Mouse (Mus musculus) forebrain, embryonic 13.5 days (tissue): Measurements from ENCODE around the gene Grid2. TPM values are rescaled to one million over a fixed set of nuclear protein-coding genes. Genes with fewer than 3 reads are reported as not detected.

Experiments
- ATAC-seq: fragments of 200-750 bp; cut with Nextera tagmentation; 2 replicates; pipeline ENCODE4 v1.8.0; 2017
- H3K27ac ChIP-seq: fragments of 300-500 bp; sonication (generic); 2 replicates; pipeline ENCODE4 v1.5.1; 2015; ENCODE audit warnings: inconsistent platforms, mild to moderate bottlenecking, moderate library complexity
- H3K27me3 ChIP-seq: fragments of 300-500 bp; sonication (generic); 2 replicates; pipeline ENCODE4 v1.6.1; 2015; ENCODE audit warnings: mild to moderate bottlenecking, inconsistent platforms
- H3K36me3 ChIP-seq: fragments of 300-500 bp; sonication (generic); 2 replicates; pipeline ENCODE4 v1.6.1; 2015; ENCODE audit warnings: mild to moderate bottlenecking, inconsistent platforms; ENCODE audit not compliant: poor library complexity, severe bottlenecking
- H3K4me1 ChIP-seq: fragments of 300-500 bp; sonication (generic); 2 replicates; pipeline ENCODE4 v1.6.1; 2015; ENCODE audit warnings: inconsistent platforms
- H3K4me2 ChIP-seq: fragments of 300-500 bp; sonication (generic); 2 replicates; pipeline ENCODE4 v1.6.1; 2015; ENCODE audit warnings: inconsistent platforms, mild to moderate bottlenecking, moderate library complexity
- H3K4me3 ChIP-seq: fragments of 300-500 bp; sonication (generic); 2 replicates; pipeline ENCODE4 v1.5.1; 2015; ENCODE audit warnings: mild to moderate bottlenecking, inconsistent platforms
- H3K9ac ChIP-seq: fragments of 300-500 bp; sonication (generic); 2 replicates; pipeline ENCODE4 v1.6.1; 2015; ENCODE audit warnings: mild to moderate bottlenecking, inconsistent platforms
- H3K9me3 ChIP-seq: fragments of 300-500 bp; sonication (generic); replicated peaks from 2 replicates; pipeline ENCODE4 v1.6.1; 2016; ENCODE audit warnings: inconsistent platforms
- WGBS: fragments of 180-500 bp; shearing (Covaris S2); methylation state at CpG from one replicate; pipeline ENCODE4 v1.1.7; 2015; 5-methylcytosine and 5-hydroxymethylcytosine counted together
- polyA plus RNA-seq: library from polyadenylated mRNA; unstranded; fragments of >200 nt; fragmentation: Nextera tagmentation; extraction: Ambion mirVana; gene quantifications from 2 replicates; pipeline ENCODE4 v1.2.1, GENCODE M21; 2015

Gene Grid2
- polyA plus RNA-seq, 1 experiment from 2014 or later, result 1.7 TPM

DNA sequence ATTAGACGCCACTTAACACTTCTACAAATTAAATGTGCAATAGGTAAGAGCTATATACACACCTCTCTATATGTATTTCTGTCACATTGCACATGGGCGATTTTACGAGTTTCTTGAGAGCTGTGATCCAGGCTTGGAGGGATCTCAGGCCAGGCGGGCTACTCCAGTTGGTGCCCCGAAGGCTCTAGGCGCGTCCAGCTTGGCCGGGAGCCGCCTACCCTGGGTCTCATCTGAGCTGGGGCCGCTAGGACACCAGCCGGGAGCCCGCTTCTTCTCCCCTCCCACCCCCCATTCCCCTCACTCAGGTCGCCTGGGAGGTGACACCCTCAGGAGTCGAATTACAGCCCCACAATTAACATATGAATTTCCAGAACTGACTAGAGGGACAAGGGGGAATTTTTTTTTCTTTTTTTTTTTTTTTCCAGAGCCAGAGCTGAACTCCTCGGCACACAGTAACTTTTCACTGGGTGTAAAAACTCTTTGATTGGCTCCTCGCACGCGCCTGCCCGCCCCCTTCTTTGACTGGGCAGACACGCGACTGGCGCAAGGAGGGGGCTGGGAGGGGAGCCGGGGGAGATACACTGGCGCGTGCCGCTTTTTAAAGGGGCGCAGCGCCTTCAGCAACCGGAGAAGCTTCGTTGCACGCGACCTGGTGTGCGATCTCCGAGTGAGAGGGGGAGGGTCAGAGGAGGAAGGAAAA is 1473.0 kb downstream of the Grid2 start, which contains the start of gene Atoh1:
Gene Atoh1 (plus strand): TSS at position 627 of the 700 bp plus-strand sequence.
- Histone ChIP-seq H3K27me3 (peaks cover 69% of the 10 kb centered on the region), H3K27ac (no peak within 1 kb of the TSS), H3K4me1 (peaks cover 30% of the 10 kb centered on the region), H3K4me3 (peak within 1 kb of the TSS; percentile 46), H3K4me2 (peak within 1 kb of the TSS; percentile 82), H3K9me3 (no peaks in the 10 kb centered on the region), H3K9ac (peak within 1 kb of the TSS; percentile 22), H3K36me3 (no peaks in the 10 kb centered on the region)
- WGBS, result under 1% methylated on average over 34 of the region's 34 CpGs
- ATAC-seq, result peak; percentile 83

DNA sequence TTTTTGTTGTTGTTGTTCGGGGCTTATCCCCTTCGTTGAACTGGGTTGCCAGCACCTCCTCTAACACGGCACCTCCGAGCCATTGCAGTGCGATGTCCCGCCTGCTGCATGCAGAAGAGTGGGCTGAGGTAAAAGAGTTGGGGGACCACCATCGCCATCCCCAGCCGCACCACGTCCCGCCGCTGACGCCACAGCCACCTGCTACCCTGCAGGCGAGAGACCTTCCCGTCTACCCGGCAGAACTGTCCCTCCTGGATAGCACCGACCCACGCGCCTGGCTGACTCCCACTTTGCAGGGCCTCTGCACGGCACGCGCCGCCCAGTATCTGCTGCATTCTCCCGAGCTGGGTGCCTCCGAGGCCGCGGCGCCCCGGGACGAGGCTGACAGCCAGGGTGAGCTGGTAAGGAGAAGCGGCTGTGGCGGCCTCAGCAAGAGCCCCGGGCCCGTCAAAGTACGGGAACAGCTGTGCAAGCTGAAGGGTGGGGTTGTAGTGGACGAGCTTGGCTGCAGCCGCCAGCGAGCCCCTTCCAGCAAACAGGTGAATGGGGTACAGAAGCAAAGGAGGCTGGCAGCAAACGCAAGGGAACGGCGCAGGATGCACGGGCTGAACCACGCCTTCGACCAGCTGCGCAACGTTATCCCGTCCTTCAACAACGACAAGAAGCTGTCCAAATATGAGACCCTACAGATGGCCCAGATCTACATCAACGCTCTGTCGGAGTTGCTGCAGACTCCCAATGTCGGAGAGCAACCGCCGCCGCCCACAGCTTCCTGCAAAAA is 1473.7 kb downstream of the Grid2 start:
- no peaks in the 10 kb centered on the region for H3K36me3 ChIP-seq
- peak overlapping the region; percentile 82 for H3K4me2 ChIP-seq
- peaks cover 77% of the 10 kb centered on the region for H3K27me3 ChIP-seq
- no peaks in the 10 kb centered on the region for H3K9me3 ChIP-seq
- under 1% methylated on average over 53 of the region's 53 CpGs for WGBS
- peaks cover 38% of the 10 kb centered on the region for H3K4me1 ChIP-seq
- no peak overlapping the region for H3K27ac ChIP-seq
- ATAC-seq, result peak; percentile 59
- H3K9ac ChIP-seq, result peak overlapping the region; percentile 22
- H3K4me3 ChIP-seq, result peak overlapping the region; percentile 46

DNA sequence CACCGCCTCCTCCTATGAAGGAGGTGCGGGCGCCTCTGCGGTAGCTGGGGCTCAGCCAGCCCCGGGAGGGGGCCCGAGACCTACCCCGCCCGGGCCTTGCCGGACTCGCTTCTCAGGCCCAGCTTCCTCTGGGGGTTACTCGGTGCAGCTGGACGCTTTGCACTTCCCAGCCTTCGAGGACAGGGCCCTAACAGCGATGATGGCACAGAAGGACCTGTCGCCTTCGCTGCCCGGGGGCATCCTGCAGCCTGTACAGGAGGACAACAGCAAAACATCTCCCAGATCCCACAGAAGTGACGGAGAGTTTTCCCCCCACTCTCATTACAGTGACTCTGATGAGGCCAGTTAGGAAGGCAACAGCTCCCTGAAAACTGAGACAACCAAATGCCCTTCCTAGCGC is 1474.4 kb downstream of the Grid2 start:
- Histone ChIP-seq H3K27ac (no peak overlapping the region), H3K4me2 (peak overlapping the region; percentile 82), H3K4me1 (peaks cover 43% of the 10 kb centered on the region), H3K9ac (no peak overlapping the region), H3K4me3 (peak overlapping the region; percentile 46), H3K36me3 (no peaks in the 10 kb centered on the region), H3K9me3 (no peaks in the 10 kb centered on the region), H3K27me3 (peaks cover 83% of the 10 kb centered on the region)
- no peak for ATAC-seq
- under 1% methylated on average over 19 of the region's 19 CpGs for WGBS

DNA sequence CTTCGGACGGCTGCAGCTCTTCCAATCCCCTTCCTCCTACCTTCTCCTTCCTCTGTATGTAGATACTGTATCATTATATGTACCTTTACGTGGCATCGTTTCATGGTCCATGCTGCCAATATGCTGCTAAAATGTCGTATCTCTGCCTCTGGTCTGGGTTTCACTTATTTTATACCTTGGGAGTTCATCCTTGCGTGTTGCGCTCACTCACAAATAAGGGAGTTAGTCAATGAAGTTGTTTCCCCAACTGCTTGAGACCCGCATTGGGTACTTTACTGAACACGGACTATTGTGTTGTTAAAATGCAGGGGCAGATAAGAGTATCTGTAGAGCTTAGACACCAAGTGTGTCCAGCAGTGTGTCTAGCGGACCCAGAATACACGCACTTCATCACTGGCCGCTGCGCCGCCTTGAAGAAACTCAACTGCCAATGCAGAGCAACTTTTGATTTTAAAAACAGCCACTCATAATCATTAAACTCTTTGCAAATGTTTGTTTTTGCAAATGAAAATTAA is 1474.9 kb downstream of the Grid2 start:
- H3K9me3 ChIP-seq, result no peaks in the 10 kb centered on the region
- H3K9ac ChIP-seq, result no peak overlapping the region
- H3K27ac ChIP-seq, result no peak overlapping the region
- H3K4me3 ChIP-seq, result peak overlapping the region; percentile 46; the same call in 1 of the 2 replicates
- no peak for ATAC-seq
- peaks cover 88% of the 10 kb centered on the region for H3K27me3 ChIP-seq
- H3K36me3 ChIP-seq, result no peaks in the 10 kb centered on the region
- H3K4me1 ChIP-seq, result peaks cover 43% of the 10 kb centered on the region
- 2% methylated on average over 14 of the region's 14 CpGs for WGBS
- no peak overlapping the region for H3K4me2 ChIP-seq

DNA sequence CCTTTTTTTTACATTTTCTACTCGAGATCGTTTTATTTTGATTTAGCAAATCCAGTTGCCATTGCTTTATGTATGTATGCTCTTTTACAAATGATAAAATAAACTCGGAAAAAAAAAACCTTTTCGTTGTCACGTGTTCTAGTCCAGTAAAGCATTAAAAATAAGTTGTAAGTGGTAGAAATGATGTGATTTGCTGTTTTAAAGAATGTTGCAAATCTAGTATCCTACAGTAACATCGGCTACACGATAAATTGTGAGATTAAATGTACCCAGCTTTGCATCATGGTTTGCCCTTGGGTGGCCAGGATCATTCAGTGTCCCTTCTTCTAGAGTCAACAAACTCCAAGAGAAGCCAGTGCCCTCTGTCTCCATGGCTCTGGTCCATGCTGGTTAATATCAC is 1475.5 kb downstream of the Grid2 start:
- H3K36me3 ChIP-seq, result no peaks in the 10 kb centered on the region
- H3K4me1 ChIP-seq, result peaks cover 43% of the 10 kb centered on the region
- H3K4me2 ChIP-seq, result no peak overlapping the region
- WGBS, result 5% methylated on average over 7 of the region's 7 CpGs
- H3K27me3 ChIP-seq, result peaks cover 93% of the 10 kb centered on the region
- no peak overlapping the region for H3K4me3 ChIP-seq
- no peaks in the 10 kb centered on the region for H3K9me3 ChIP-seq
- no peak overlapping the region for H3K27ac ChIP-seq
- H3K9ac ChIP-seq, result no peak overlapping the region
- ATAC-seq, result no peak

DNA sequence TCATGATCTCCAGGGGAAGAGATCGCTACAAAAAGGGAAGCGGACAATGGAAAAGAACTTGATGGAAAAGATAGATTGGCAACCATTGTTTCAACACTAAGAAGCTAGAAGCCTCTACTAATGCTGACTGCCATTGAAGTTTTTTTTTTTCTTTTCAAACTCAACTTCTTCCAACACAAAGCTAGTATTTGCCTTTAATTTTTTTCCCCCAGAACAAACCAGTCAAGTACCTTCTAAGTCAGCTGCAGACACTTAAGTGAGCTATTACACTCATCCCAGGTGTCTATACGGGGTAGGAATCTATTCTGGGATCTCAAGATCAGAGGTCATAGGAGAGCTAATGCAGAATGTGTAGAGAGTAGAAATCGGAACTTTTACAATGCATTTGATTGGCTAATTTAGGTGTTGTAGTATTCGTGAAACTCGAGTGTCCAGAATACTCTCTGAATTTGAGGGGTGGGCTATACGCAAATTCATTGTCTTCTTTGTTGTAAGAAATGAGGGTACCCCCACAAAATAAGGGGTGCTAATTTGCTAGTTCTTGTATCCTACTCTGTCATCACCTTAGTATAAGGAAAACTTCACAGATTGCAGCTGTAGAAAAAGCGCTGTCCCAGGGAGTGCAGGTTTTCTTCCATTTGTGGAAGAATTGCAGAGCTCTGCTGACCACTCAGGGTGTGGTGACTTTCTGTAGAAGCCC is 1476.1 kb downstream of the Grid2 start:
- no peak for ATAC-seq
- no peak overlapping the region for H3K9ac ChIP-seq
- no peaks in the 10 kb centered on the region for H3K36me3 ChIP-seq
- no peak overlapping the region for H3K4me3 ChIP-seq
- peaks cover 96% of the 10 kb centered on the region for H3K27me3 ChIP-seq
- H3K9me3 ChIP-seq, result no peaks in the 10 kb centered on the region
- WGBS, result 4% methylated on average over 8 of the region's 8 CpGs
- no peak overlapping the region for H3K4me2 ChIP-seq
- H3K4me1 ChIP-seq, result peaks cover 43% of the 10 kb centered on the region
- H3K27ac ChIP-seq, result no peak overlapping the region

DNA sequence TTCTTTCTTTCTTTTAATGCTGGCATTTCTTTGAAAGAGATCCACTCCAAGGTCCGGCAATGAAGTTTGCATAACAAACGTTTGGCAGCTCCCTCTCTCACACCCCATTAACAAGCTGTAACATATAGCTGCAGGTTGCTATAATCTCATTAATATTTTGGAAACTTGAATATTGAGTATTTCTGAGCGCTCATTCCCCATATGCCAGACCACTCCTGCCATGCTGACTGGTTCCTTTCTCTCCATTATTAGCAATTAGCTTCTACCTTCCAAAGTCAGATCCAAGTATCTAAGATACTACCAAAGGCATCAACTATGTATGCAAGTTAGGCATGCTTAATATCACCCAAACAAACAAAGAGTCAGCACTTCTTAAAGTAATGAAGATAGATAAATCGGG is 1477.6 kb downstream of the Grid2 start:
- H3K4me3 ChIP-seq, result no peak overlapping the region
- no peak overlapping the region for H3K9ac ChIP-seq
- peaks cover 82% of the 10 kb centered on the region for H3K27me3 ChIP-seq
- no peaks in the 10 kb centered on the region for H3K9me3 ChIP-seq
- H3K36me3 ChIP-seq, result no peaks in the 10 kb centered on the region
- peaks cover 33% of the 10 kb centered on the region for H3K4me1 ChIP-seq
- no peak overlapping the region for H3K4me2 ChIP-seq
- no peak overlapping the region for H3K27ac ChIP-seq
- WGBS, result 0% methylated on average over 4 of the region's 4 CpGs
- no peak for ATAC-seq

DNA sequence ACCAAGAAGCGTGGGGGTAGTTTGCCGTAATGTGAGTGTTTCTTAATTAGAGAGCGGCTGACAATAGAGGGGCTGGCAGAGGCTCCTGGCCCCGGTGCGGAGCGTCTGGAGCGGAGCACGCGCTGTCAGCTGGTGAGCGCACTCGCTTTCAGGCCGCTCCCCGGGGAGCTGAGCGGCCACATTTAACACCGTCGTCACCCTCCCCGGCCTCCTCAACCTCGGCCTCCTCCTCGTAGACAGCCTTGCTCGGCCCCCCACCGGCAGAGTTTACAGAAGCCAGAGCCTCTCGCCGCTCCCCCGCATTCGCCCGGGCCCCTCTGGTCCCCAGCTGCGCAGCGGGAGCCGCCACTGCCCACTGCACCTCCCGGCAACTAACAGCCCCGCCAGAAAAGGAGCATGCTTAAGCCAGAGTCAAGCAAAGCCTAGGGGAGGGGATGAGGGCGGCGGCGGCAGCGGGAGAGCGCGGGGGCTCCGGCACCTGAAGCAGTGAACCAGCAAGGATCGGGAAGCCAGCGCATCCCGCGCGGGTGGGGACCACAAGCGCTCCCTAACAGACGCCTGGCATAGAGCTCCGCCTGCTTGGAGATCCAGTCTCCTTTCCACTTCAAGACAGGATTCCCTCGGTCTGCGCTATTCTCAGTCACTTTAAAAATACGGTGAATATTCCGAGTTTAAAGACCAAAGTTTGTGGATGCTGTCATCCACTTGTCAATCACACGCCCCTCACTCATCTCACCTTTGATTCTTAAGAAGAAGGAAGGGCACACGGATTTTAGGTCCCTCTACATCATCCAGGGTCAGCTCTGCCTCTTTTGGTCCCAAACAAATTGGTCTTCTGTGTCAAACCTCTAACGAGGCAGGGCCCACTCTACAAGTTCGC is 1479.0 kb downstream of the Grid2 start:
- peaks cover 20% of the 10 kb centered on the region for H3K4me1 ChIP-seq
- H3K9ac ChIP-seq, result peak overlapping the region; percentile 58
- no peaks in the 10 kb centered on the region for H3K9me3 ChIP-seq
- H3K27me3 ChIP-seq, result peaks cover 72% of the 10 kb centered on the region
- peak; percentile 81 for ATAC-seq
- WGBS, result 1% methylated on average over 48 of the region's 54 CpGs
- H3K4me3 ChIP-seq, result peak overlapping the region; percentile 53
- H3K4me2 ChIP-seq, result peak overlapping the region; percentile 95
- no peak overlapping the region for H3K27ac ChIP-seq
- no peaks in the 10 kb centered on the region for H3K36me3 ChIP-seq

DNA sequence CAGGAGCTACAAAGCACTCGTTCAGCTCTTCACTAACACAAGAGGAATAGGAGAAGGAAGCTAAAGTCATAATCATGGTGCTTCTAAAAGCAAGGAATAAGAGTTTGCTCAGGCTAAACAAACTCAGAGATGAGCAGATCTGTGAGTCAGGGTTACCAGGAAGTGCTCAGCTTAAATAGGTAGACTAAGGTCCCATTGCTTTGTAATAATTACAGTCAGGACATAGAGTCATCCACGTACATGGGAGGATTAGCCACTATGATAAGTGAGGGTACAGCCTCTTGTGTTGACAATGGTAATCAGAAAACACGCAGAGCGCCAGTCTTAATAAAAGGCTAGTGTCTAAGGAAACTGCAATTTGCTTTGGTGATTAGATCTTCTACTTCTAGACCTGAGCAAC is 1480.6 kb downstream of the Grid2 start:
- Histone ChIP-seq H3K9ac (no peak overlapping the region), H3K9me3 (no peaks in the 10 kb centered on the region), H3K4me1 (peaks cover 13% of the 10 kb centered on the region), H3K27me3 (peaks cover 59% of the 10 kb centered on the region), H3K4me2 (no peak overlapping the region), H3K36me3 (no peaks in the 10 kb centered on the region), H3K4me3 (no peak overlapping the region), H3K27ac (no peak overlapping the region)
- ATAC-seq, result no peak
- 76% methylated on average over 4 of the region's 4 CpGs for WGBS

DNA sequence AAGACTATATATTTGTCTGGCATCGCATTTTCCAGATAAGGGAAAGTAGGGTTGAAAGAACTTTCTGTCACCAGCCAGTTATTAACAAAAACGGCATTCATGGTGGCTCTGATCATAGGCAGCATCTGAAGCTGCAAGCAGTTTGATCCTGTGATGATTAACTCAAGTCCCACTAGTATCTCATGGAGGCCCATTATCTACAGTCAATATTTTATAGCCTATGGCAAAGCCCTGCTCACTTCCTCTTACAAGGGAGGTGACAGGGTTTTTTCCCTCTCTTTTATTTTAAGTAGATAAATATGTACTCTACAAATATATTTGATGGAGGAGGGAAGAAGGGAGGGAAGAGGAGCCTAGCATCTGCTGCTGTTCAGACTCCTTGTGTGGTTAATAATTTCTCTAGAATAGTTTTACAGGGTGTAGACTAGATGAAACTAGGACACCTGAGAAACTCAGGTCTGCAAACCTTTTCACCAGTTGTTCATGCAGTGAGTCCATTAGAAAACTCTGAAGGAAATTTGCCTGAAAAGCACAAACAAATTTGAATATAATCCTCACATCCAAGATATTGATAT is 1487.3 kb downstream of the Grid2 start:
- Histone ChIP-seq H3K36me3 (no peaks in the 10 kb centered on the region), H3K4me3 (no peak overlapping the region), H3K27me3 (peaks cover 4% of the 10 kb centered on the region; the same call in 1 of the 2 replicates), H3K9me3 (no peaks in the 10 kb centered on the region), H3K27ac (no peak overlapping the region), H3K4me1 (no peaks in the 10 kb centered on the region), H3K9ac (no peak overlapping the region), H3K4me2 (no peak overlapping the region)
- WGBS, result 89% methylated on average over 2 of the region's 2 CpGs
- ATAC-seq, result no peak
